ENCODE assay signal across 8 mouse cellular contexts in genomic region chr5:96163396-96164020, GRCm38 (mm10). TPM values are rescaled to one million over a fixed set of nuclear protein-coding genes. Genes with fewer than 3 reads are reported as not detected.
DNase-seq lines count a peak whose midpoint lies in the region; ATAC-seq and TF ChIP-seq lines count a peak whose summit lies in the region.

No protein-coding gene starts in this region.

- H3K9me3 ChIP-seq in embryonic facial prominence, embryonic 11.5 days (replicated peaks; ENCODE audit: control insufficient read depth, low read length), result no peaks in the 10 kb centered on the region
- H3K9me3 ChIP-seq in limb, embryonic 10.5 days (replicated peaks), result no peaks in the 10 kb centered on the region

- peaks cover 11% of the 10 kb centered on the region for H3K4me1 ChIP-seq in lung, adult 2 months (ENCODE audit: control insufficient read depth, insufficient read depth, low read length)
- H3K4me1 ChIP-seq in embryonic facial prominence, embryonic 11.5 days (ENCODE audit: control insufficient read depth, insufficient read depth, low read length), result no peaks in the 10 kb centered on the region
- H3K4me1 ChIP-seq in limb, embryonic 10.5 days, result peaks cover 18% of the 10 kb centered on the region

- H3K4me3 ChIP-seq in lung, adult 2 months (replicated peaks; ENCODE audit: extremely low read depth, low read depth, low read length), result peak overlapping the region; percentile 75
- peak overlapping the region; percentile 96 for H3K4me3 ChIP-seq in embryonic facial prominence, embryonic 11.5 days (ENCODE audit: low read depth, low read length)
- peak overlapping the region; percentile 92 for H3K4me3 ChIP-seq in limb, embryonic 10.5 days

- no peaks in the 10 kb centered on the region for H3K27me3 ChIP-seq in embryonic facial prominence, embryonic 11.5 days (ENCODE audit: control insufficient read depth, insufficient read depth, low read length)
- H3K27me3 ChIP-seq in limb, embryonic 10.5 days (ENCODE audit: low read depth, poor library complexity, severe bottlenecking), result no peaks in the 10 kb centered on the region

- H3K36me3 ChIP-seq in embryonic facial prominence, embryonic 11.5 days (replicated peaks; ENCODE audit: control insufficient read depth, insufficient read depth, low read depth, low read length), result no peaks in the 10 kb centered on the region
- H3K36me3 ChIP-seq in limb, embryonic 10.5 days, result no peaks in the 10 kb centered on the region

- WGBS in lung, adult 2 months, result 13% methylated on average over 1 of the region's 1 CpGs
- WGBS in embryonic facial prominence, embryonic 11.5 days, result 3% methylated on average over 1 of the region's 1 CpGs
- 5% methylated on average over 1 of the region's 1 CpGs for WGBS in limb, embryonic 10.5 days

- DNase-seq in lung, adult 2 months, result no peak
- DNase-seq in lung, adult 18-20 months, result no peak
- DNase-seq in embryonic facial prominence, embryonic 11.5 days (ENCODE audit: low spot score), result no peak
- DNase-seq in limb, embryonic 10.5 days (ENCODE audit: low spot score), result no peak
- DNase-seq in retina, postnatal 1 day, result peak; percentile 6
- DNase-seq in cerebellum, postnatal 4 days (ENCODE audit: low spot score in 2 of 2), result no peak
- DNase-seq in kidney, postnatal 14 days, result no peak
- no peak for DNase-seq in adrenal gland, adult 2 months

- no peak for ATAC-seq in embryonic facial prominence, embryonic 11.5 days (replicated peaks; ENCODE audit: insufficient number of reproducible peaks, low FRiP score, low TSS enrichment, low read depth)

- TF ChIP-seq CTCF in lung, adult 2 months (IDR thresholded peaks at IDR 0.05; ENCODE audit: insufficient read depth, low read length), result no peak

- peak overlapping the region; percentile 59 for H3K4me2 ChIP-seq in embryonic facial prominence, embryonic 11.5 days (ENCODE audit: low read depth, low read length)

- TF ChIP-seq POLR2A in lung, adult 2 months (IDR thresholded peaks at IDR 0.05; ENCODE audit: borderline replicate concordance, extremely low read depth, low read depth, low read length), result no peak

- no peak overlapping the region for H3K27ac ChIP-seq in embryonic facial prominence, embryonic 11.5 days (replicated peaks; ENCODE audit: low read depth, low read length)
- peak overlapping the region; percentile 99 for H3K27ac ChIP-seq in limb, embryonic 10.5 days

- peak overlapping the region; percentile 75; the same call in 1 of the 2 replicates for H3K9ac ChIP-seq in embryonic facial prominence, embryonic 11.5 days (replicated peaks; ENCODE audit: low read length)

RNA-seq across cellular contexts. Expression of gene Cnot6l, which starts 0.5 kb away (rescaled TPM):
- 5.2 and 8.2 TPM in 2 replicates for polyA plus RNA-seq in lung, adult 2 months (2012; rRNA removed)
- polyA plus RNA-seq in embryonic facial prominence, embryonic 11.5 days (2014; fragmentation: Nextera tagmentation; extraction: Ambion mirVana), result 13.7 and 13.8 TPM in 2 replicates
- polyA plus RNA-seq in limb, embryonic 10.5 days (2016; fragmentation: Nextera tagmentation; extraction: Ambion mirVana), result 12.2 and 14.3 TPM in 2 replicates
- total RNA-seq in adrenal gland, adult 2 months (2021), result 10 to 100 TPM; 63.4 to 97.2 TPM
- 1.5 and 2.1 TPM in 2 replicates for polyA plus RNA-seq in adrenal gland, adult 2 months (2012; rRNA removed)

RNA-seq across cellular contexts. Expression of gene Mrpl1, which starts 45.8 kb away (rescaled TPM):
- 1.4 and 2.0 TPM in 2 replicates for polyA plus RNA-seq in lung, adult 2 months (2012; rRNA removed)
- polyA plus RNA-seq in embryonic facial prominence, embryonic 11.5 days (2014; fragmentation: Nextera tagmentation; extraction: Ambion mirVana), result 26.5 and 29.7 TPM in 2 replicates
- 23.7 and 26.4 TPM in 2 replicates for polyA plus RNA-seq in limb, embryonic 10.5 days (2016; fragmentation: Nextera tagmentation; extraction: Ambion mirVana)
- total RNA-seq in adrenal gland, adult 2 months (2021), result 10 to 100 TPM; 18.2 to 24.5 TPM
- polyA plus RNA-seq in adrenal gland, adult 2 months (2012; rRNA removed), result 1.8 and 2.6 TPM in 2 replicates
